Mouse (Mus musculus) inflammation-experienced regulatory T-cells (primary cell): Measurements from ENCODE around the gene 1700021F07Rik. TPM values are rescaled to one million over a fixed set of nuclear protein-coding genes. Genes with fewer than 3 reads are reported as not detected.

Experiments
- polyA plus RNA-seq, 2 experiments: library from polyadenylated mRNA; unstranded; fragments of 100-300 nt; shearing (Covaris generic); gene quantifications; one replicate each; pipeline ENCODE4 v1.2.1; 2017

Gene 1700021F07Rik
- not detected for polyA plus RNA-seq

DNA sequence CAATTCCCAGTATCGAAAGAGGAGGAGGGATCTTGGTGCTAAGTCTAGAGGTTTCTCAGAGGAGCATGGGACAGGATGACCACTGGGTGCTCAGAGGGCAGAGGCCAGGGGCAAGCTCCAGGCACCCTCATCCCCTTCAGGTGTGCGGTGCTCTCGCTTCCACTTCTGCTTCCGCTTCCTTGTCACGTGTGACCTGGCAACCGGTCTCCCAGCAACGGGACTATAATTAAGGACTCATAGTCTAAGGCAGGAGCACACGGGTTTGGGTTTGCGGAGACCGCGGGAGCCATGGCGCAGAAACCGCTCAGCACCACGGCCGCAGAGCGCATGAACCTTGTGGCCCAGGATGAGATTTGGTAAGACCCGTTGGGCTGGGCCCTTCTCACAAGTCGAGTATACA, at the start of gene 1700021F07Rik:
1700021F07Rik (plus strand) TSS at position 211 of the 400 bp plus-strand sequence.

Other genes with a start within 250 kb of the 1700021F07Rik start
- 10 to 100 TPM; 22.6 to 67.5 TPM for gene Pmepa1, start 246.1 kb upstream of the 1700021F07Rik start, polyA plus RNA-seq
- under 1 TPM in 1 of 2 experiments, not detected in 1; 0.58 TPM for gene Ankrd60, start 55.8 kb downstream of the 1700021F07Rik start, polyA plus RNA-seq
- 10 to 100 TPM; 43.9 to 44.1 TPM for gene Rab22a, start 137.2 kb downstream of the 1700021F07Rik start, polyA plus RNA-seq
- gene 1700010B08Rik, start 196.8 kb downstream of the 1700021F07Rik start, polyA plus RNA-seq = 1 to 10 TPM in 1 of 2 experiments, not detected in 1; 1.1 TPM
- gene Vapb, start 214.9 kb downstream of the 1700021F07Rik start, polyA plus RNA-seq = 10 to 100 TPM; 36.1 to 41.4 TPM